Mouse (Mus musculus) lung, embryonic 16.5 days (tissue): ENCODE results near the gene Fbxl16. TPM values are rescaled to one million over a fixed set of nuclear protein-coding genes. Genes with fewer than 3 reads are reported as not detected.

Source experiments
- ATAC-seq: fragments of 200-750 bp; cut with Nextera tagmentation; 2 replicates; pipeline ENCODE4 v1.8.0; 2017; ENCODE audit warnings: low read depth, mild to moderate bottlenecking, moderate library complexity
- H3K27ac ChIP-seq: fragments of 300-500 bp; sonication (generic); 2 replicates; pipeline ENCODE4 v1.5.1; 2014; ENCODE audit warnings: mild to moderate bottlenecking, control low read depth, low read length
- H3K27me3 ChIP-seq: fragments of 300-500 bp; sonication (generic); 2 replicates; pipeline ENCODE4 v1.6.1; 2014; ENCODE audit warnings: low read depth, low read length, mixed read lengths; ENCODE audit not compliant: control insufficient read depth, insufficient read depth
- H3K36me3 ChIP-seq: fragments of 300-500 bp; sonication (generic); 2 replicates; pipeline ENCODE4 v1.6.1; 2014; ENCODE audit warnings: low read length; ENCODE audit not compliant: control insufficient read depth, insufficient read depth
- H3K4me1 ChIP-seq: fragments of 300-500 bp; sonication (generic); replicated peaks from 2 replicates; pipeline ENCODE4 v1.6.1; 2014; ENCODE audit warnings: low read length, mixed read lengths; ENCODE audit not compliant: control insufficient read depth, insufficient read depth
- H3K4me2 ChIP-seq: fragments of 300-500 bp; sonication (generic); 2 replicates; pipeline ENCODE4 v1.6.1; 2014; ENCODE audit warnings: low read depth, low read length, control low read depth
- H3K4me3 ChIP-seq: fragments of 300-500 bp; sonication (generic); 2 replicates; pipeline ENCODE4 v1.5.1; 2014; ENCODE audit warnings: mild to moderate bottlenecking, low read length, control low read depth
- H3K9ac ChIP-seq: fragments of 300-500 bp; sonication (generic); 2 replicates; pipeline ENCODE4 v1.6.1; 2014; ENCODE audit warnings: low read length, control low read depth
- H3K9me3 ChIP-seq: fragments of 300-500 bp; sonication (generic); 2 replicates; pipeline ENCODE4 v1.6.1; 2016; ENCODE audit warnings: low read length; ENCODE audit not compliant: control insufficient read depth
- WGBS: fragments of 180-500 bp; shearing (Covaris S2); extraction: QIAGEN DNeasy Blood & Tissue Kit; methylation state at CpG from one replicate; pipeline ENCODE4 v1.1.7; 2014; 5-methylcytosine and 5-hydroxymethylcytosine counted together
- microRNA-seq: library from miRNA; unstranded; fragments of <30 nt; microRNA quantifications from one replicate; pipeline ENCODE4, GENCODE M21; 2016
- polyA plus RNA-seq: library from polyadenylated mRNA; unstranded; fragments of >200 nt; fragmentation: Nextera tagmentation; extraction: Ambion mirVana; gene quantifications from 2 replicates; pipeline ENCODE4 v1.2.1, GENCODE M21; 2015

Gene Fbxl16
- polyA plus RNA-seq, 1 experiment from 2014 or later = 1.1 TPM

DNA sequence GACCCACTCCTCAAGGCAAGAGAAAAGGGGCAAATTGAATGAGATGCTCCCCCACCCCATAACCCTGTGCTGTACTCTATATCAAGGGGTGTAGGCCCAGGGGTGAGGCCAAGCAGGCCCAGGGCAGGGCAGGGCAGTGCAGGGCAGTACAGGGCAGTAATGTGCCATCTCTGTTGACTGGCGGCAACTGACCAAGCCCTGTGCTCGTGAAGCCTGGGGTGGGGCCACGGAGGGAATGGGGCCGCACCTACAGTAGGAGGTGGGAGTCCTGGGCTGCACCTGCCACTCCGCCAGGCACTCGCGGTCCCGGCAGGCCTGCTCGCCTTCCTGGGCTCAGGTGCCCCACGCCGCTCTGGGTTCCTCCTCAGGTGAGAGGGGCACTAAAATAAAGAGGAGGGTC, 56.4 kb downstream of the Fbxl16 start:
- no peak overlapping the region for H3K9ac ChIP-seq
- 84% methylated on average over 10 of the region's 11 CpGs for WGBS

GRCm38 (mm10) chr17:25866172-25866571, 57.3 kb downstream of the Fbxl16 start:
- Histone ChIP-seq H3K4me3 (no peak overlapping the region), H3K9ac (no peak overlapping the region), H3K27ac (no peak overlapping the region), H3K4me1 (peaks cover 13% of the 10 kb centered on the region), H3K27me3 (no peaks in the 10 kb centered on the region), H3K36me3 (no peaks in the 10 kb centered on the region), H3K9me3 (no peaks in the 10 kb centered on the region), H3K4me2 (no peak overlapping the region)
- WGBS = 91% methylated on average over 3 of the region's 3 CpGs
- ATAC-seq = no peak

More for the DNA sequence above, 56.4 kb downstream of the Fbxl16 start:
- Histone ChIP-seq H3K4me3 (no peak overlapping the region), H3K36me3 (no peaks in the 10 kb centered on the region), H3K4me2 (no peak overlapping the region), H3K4me1 (peaks cover 21% of the 10 kb centered on the region), H3K27ac (no peak overlapping the region), H3K27me3 (no peaks in the 10 kb centered on the region), H3K9me3 (no peaks in the 10 kb centered on the region)
- ATAC-seq = no peak

DNA sequence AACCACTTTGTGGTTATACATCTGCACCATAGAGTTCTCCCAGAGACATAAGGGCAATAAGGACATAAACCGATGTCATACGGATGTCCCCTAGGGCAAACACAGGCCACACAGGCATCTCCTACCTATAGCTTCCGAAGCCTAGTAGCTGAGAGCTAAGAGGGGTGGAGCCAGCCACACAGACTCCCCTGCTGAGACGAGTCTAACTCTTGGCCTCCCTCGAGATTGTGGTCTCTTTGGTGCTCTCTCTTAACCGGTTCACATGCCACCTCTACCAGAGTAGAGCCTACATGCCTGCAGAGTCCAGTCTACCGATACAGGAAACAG, 58.6 kb downstream of the Fbxl16 start:
- Histone ChIP-seq H3K27ac (no peak overlapping the region), H3K9ac (peak overlapping the region; percentile 72), H3K4me2 (peak overlapping the region; percentile 94), H3K9me3 (no peaks in the 10 kb centered on the region), H3K4me1 (peaks cover 9% of the 10 kb centered on the region), H3K4me3 (peak overlapping the region; percentile 86), H3K27me3 (no peaks in the 10 kb centered on the region), H3K36me3 (no peaks in the 10 kb centered on the region)
- 0 out of 2 replicates have a peak, but pooled peaks have one; percentile 3 for ATAC-seq
- 15% methylated on average over 7 of the region's 7 CpGs for WGBS

- Histone ChIP-seq H3K4me2 (peak overlapping the region; percentile 94), H3K9ac (peak overlapping the region; percentile 72), H3K27ac (peak overlapping the region; percentile 47), H3K36me3 (no peaks in the 10 kb centered on the region), H3K4me1 (peaks cover 9% of the 10 kb centered on the region), H3K27me3 (no peaks in the 10 kb centered on the region), H3K9me3 (no peaks in the 10 kb centered on the region), H3K4me3 (peak overlapping the region; percentile 86)
- WGBS = under 1% methylated on average over 38 of the region's 42 CpGs
- ATAC-seq = peak; percentile 32
Observed at GRCm38 (mm10) chr17:25867836-25868600, 59.1 kb downstream of the Fbxl16 start.

DNA sequence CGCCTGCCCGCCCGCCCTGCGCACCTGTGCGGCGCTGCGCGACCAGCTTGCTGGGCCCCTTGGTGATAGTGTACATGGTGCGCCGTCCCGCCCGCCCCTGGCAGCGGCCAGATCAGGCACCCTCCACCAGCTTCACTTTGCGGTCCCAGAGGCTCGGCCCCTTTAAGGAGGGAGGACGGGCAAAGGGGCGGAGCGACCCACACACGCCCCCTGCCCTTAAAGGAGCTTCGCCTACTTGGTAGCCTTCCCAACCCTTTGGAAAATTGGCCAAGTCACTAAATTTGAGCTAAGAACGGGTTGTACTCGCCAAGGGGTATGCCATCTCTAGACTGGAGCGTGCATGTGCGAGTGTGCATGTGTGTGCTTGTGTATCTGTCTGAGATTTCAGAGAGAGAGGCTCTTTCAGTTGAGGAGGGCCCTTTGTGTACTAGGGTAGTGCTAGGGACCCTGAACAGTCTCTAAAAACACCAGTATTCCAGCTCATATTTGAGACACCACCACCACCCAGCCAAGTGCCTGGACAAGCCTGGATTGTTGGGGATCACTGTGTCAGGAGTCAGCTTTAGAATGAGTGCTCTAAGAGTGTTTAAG, 59.8 kb downstream of the Fbxl16 start, which contains the start of gene Mcrip2:
TSS of gene Mcrip2 (minus strand) at position 164 of the 591 bp plus-strand sequence.
- Histone ChIP-seq H3K27ac (peak within 1 kb of the TSS; percentile 67), H3K27me3 (no peaks in the 10 kb centered on the region), H3K9ac (peak within 1 kb of the TSS; percentile 72), H3K9me3 (no peaks in the 10 kb centered on the region), H3K4me3 (peak within 1 kb of the TSS; percentile 86), H3K4me2 (peak within 1 kb of the TSS; percentile 94), H3K4me1 (peaks cover 9% of the 10 kb centered on the region), H3K36me3 (no peaks in the 10 kb centered on the region)
- WGBS = 0% methylated on average over 24 of the region's 24 CpGs
- peak; percentile 92 for ATAC-seq

GRCm38 (mm10) chr17:25869498-25869897, 60.6 kb downstream of the Fbxl16 start:
- no peaks in the 10 kb centered on the region for H3K9me3 ChIP-seq
- no peak overlapping the region for H3K4me3 ChIP-seq
- no peak overlapping the region for H3K4me2 ChIP-seq
- no peak overlapping the region for H3K27ac ChIP-seq
- no peaks in the 10 kb centered on the region for H3K27me3 ChIP-seq
- WGBS = 83% methylated on average over 8 of the region's 8 CpGs
- H3K4me1 ChIP-seq = peaks cover 16% of the 10 kb centered on the region
- no peak overlapping the region for H3K9ac ChIP-seq
- no peaks in the 10 kb centered on the region for H3K36me3 ChIP-seq
- no peak for ATAC-seq

GRCm38 (mm10) chr17:25869954-25870353, 61.1 kb downstream of the Fbxl16 start:
- Histone ChIP-seq H3K4me2 (no peak overlapping the region), H3K36me3 (no peaks in the 10 kb centered on the region), H3K27me3 (no peaks in the 10 kb centered on the region), H3K9me3 (no peaks in the 10 kb centered on the region), H3K27ac (no peak overlapping the region), H3K4me1 (peaks cover 16% of the 10 kb centered on the region), H3K9ac (no peak overlapping the region), H3K4me3 (no peak overlapping the region)
- no peak for ATAC-seq
- 79% methylated on average over 2 of the region's 2 CpGs for WGBS

Small RNA genes lying within 50 kb of the gene (microRNA-seq; reads per million reads assigned to microRNA genes)
- gene Mir3082 = not detected
- gene Mir6966 = not detected

Other genes with a start within 250 kb of the Fbxl16 start
- gene Sox8, start 238.4 kb upstream of the Fbxl16 start, polyA plus RNA-seq = 0.50 and 0.52 TPM in 2 replicates
- gene Lmf1, start 230.0 kb upstream of the Fbxl16 start, polyA plus RNA-seq = 26.9 TPM in 2 replicates
- 2.5 and 2.8 TPM in 2 replicates for gene Gng13, start 91.9 kb upstream of the Fbxl16 start, polyA plus RNA-seq
- 32.2 and 37.0 TPM in 2 replicates for gene Chtf18, start 81.7 kb upstream of the Fbxl16 start, polyA plus RNA-seq
- 25.0 and 26.6 TPM in 2 replicates for gene Rpusd1, start 81.4 kb upstream of the Fbxl16 start, polyA plus RNA-seq
- 1.4 TPM in 2 replicates for gene Mslnl, start 73.0 kb upstream of the Fbxl16 start, polyA plus RNA-seq
- 42.8 and 68.0 TPM in 2 replicates for gene Msln, start 54.7 kb upstream of the Fbxl16 start, polyA plus RNA-seq
- 27.8 and 30.9 TPM in 2 replicates for gene Narfl, start 35.3 kb upstream of the Fbxl16 start, polyA plus RNA-seq
- gene Haghl, start 23.4 kb upstream of the Fbxl16 start, polyA plus RNA-seq = 57.5 and 57.7 TPM in 2 replicates
- gene Ccdc78, start 22.5 kb upstream of the Fbxl16 start, polyA plus RNA-seq = 2.1 and 4.5 TPM in 2 replicates
- gene Fam173a, start 16.2 kb upstream of the Fbxl16 start, polyA plus RNA-seq = 115 and 125 TPM in 2 replicates
- not detected in 2 replicates for gene AC134908.4, start 13.4 kb upstream of the Fbxl16 start, polyA plus RNA-seq
- gene Metrn, start 11.9 kb upstream of the Fbxl16 start, polyA plus RNA-seq = 43.3 and 44.2 TPM in 2 replicates
- gene Wdr24, start 14.5 kb downstream of the Fbxl16 start, polyA plus RNA-seq = 28.5 and 28.9 TPM in 2 replicates
- gene Jmjd8, start 19.8 kb downstream of the Fbxl16 start, polyA plus RNA-seq = 55.4 and 57.2 TPM in 2 replicates
- gene Stub1, start 24.3 kb downstream of the Fbxl16 start, polyA plus RNA-seq = 314 and 316 TPM in 2 replicates
- 0.68 and 1.5 TPM in 2 replicates for gene Rhbdl1, start 28.2 kb downstream of the Fbxl16 start, polyA plus RNA-seq
- 1.9 and 2.3 TPM in 2 replicates for gene Gm20683, start 32.7 kb downstream of the Fbxl16 start, polyA plus RNA-seq
- 18.3 and 18.6 TPM in 2 replicates for gene Rhot2, start 35.8 kb downstream of the Fbxl16 start, polyA plus RNA-seq
- gene Wdr90, start 52.4 kb downstream of the Fbxl16 start, polyA plus RNA-seq = 32.6 and 33.4 TPM in 2 replicates
- 20.6 and 21.6 TPM in 2 replicates for gene Mcrip2, start 59.7 kb downstream of the Fbxl16 start, polyA plus RNA-seq
- 54.2 and 58.4 TPM in 2 replicates for gene Mettl26, start 66.0 kb downstream of the Fbxl16 start, polyA plus RNA-seq
- 0.43 and 0.50 TPM in 2 replicates for gene Wfikkn1, start 71.8 kb downstream of the Fbxl16 start, polyA plus RNA-seq
- 23.4 and 26.5 TPM in 2 replicates for gene Rab40c, start 110.6 kb downstream of the Fbxl16 start, polyA plus RNA-seq
- 62.0 and 64.2 TPM in 2 replicates for gene Pigq, start 135.9 kb downstream of the Fbxl16 start, polyA plus RNA-seq
- 0.41 and 1.1 TPM in 2 replicates for gene Nhlrc4, start 135.9 kb downstream of the Fbxl16 start, polyA plus RNA-seq
- gene A930017K11Rik, start 143.5 kb downstream of the Fbxl16 start, polyA plus RNA-seq = 0.08 and 0.16 TPM in 2 replicates
- gene Capn15, start 176.7 kb downstream of the Fbxl16 start, polyA plus RNA-seq = 21.1 TPM in 2 replicates